26 mouse cellular contexts compared by ENCODE assay signal in the genomic region with DNA sequence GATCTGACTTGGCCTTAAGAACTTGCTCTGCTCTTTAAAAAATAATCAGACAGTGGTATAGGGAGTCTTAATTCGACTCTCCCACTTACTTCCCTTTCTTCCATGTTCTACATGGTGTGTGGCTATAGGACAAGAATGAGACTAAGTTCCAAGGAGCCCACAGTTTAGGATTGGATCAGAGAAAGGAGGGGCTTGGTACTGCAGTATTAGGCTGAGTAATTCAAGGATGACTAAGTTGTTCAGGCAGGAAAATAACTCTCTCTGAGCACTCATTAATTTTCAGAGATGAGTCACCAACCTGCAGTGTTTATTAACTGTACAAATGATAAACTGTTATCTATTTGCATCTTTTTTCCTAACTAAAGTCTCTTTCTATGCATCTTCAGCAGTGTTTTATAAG.
"Had no signal": no experiment of that assay in that cellular context is flagged by ENCODE, and none has a peak within 500 bp of the region (broad histone marks: within the 10 kb centered on the region; RNA-seq: fewer than 3 reads in every experiment).

No protein-coding gene starts in this region.

- H3K4me2 ChIP-seq: heart, embryonic 12.5 days; hindbrain, embryonic 12.5 days; hindbrain, embryonic 14.5 days; intestine, embryonic 15.5 days; kidney, embryonic 15.5 days; limb, embryonic 12.5 days; liver, embryonic 11.5 days; liver, embryonic 13.5 days; liver, embryonic 15.5 days had no signal

- H3K4me3 ChIP-seq: heart, embryonic 10.5 days; heart, embryonic 12.5 days; hindbrain, embryonic 10.5 days; hindbrain, embryonic 12.5 days; intestine, embryonic 15.5 days; kidney, embryonic 15.5 days; left cerebral cortex, adult 2 months; limb, embryonic 10.5 days; limb, embryonic 12.5 days; liver, embryonic 13.5 days; liver, embryonic 15.5 days had no signal

- ATAC-seq: hindbrain, embryonic 16.5 days; inflammation-experienced regulatory T-cells, adult 6 months; intestine, embryonic 15.5 days; intestine, postnatal 0 days had no signal

- DNase-seq: gastrocnemius, postnatal 14 days; heart, adult 18-20 months; heart, postnatal 10 days; heart, postnatal 4 days; kidney, adult 18-20 months; kidney, adult 8-10 months; kidney, postnatal 14 days; kidney, postnatal 36 days; liver; liver, embryonic 13.5 days had no signal

- H3K27me3 ChIP-seq: heart, embryonic 12.5 days; hindbrain, embryonic 12.5 days; intestine, embryonic 15.5 days; kidney, embryonic 15.5 days; limb, embryonic 12.5 days; liver, embryonic 13.5 days; liver, embryonic 15.5 days had no signal

- H3K4me1 ChIP-seq: hindbrain, embryonic 10.5 days; hindbrain, embryonic 12.5 days; intestine, embryonic 15.5 days; kidney, embryonic 15.5 days; liver, embryonic 13.5 days; liver, embryonic 15.5 days had no signal

- H3K9me3 ChIP-seq: heart, embryonic 10.5 days; heart, embryonic 12.5 days; hindbrain, embryonic 10.5 days; hindbrain, embryonic 12.5 days; intestine, embryonic 15.5 days; kidney, embryonic 15.5 days; limb, embryonic 10.5 days; limb, embryonic 12.5 days; liver, embryonic 13.5 days; liver, embryonic 15.5 days had no signal

- H3K27ac ChIP-seq: heart, embryonic 10.5 days; hindbrain, embryonic 10.5 days; hindbrain, embryonic 12.5 days; hindbrain, embryonic 14.5 days; intestine, embryonic 15.5 days; kidney, embryonic 15.5 days; kidney, postnatal 0 days; left cerebral cortex, adult 2 months; limb, embryonic 10.5 days; limb, embryonic 12.5 days; liver, embryonic 13.5 days; liver, embryonic 15.5 days had no signal

- H3K36me3 ChIP-seq: heart, embryonic 10.5 days; heart, embryonic 12.5 days; hindbrain, embryonic 10.5 days; hindbrain, embryonic 12.5 days; intestine, embryonic 15.5 days; kidney, embryonic 15.5 days; limb, embryonic 10.5 days; limb, embryonic 12.5 days; liver, embryonic 13.5 days; liver, embryonic 15.5 days had no signal

- H3K9ac ChIP-seq: heart, embryonic 12.5 days; hindbrain, embryonic 12.5 days; hindbrain, embryonic 14.5 days; intestine, embryonic 15.5 days; kidney, embryonic 15.5 days; limb, embryonic 12.5 days; liver, embryonic 13.5 days; liver, embryonic 15.5 days had no signal
